Mouse (Mus musculus): ENCODE measurements around the gene Rnf19b.
A peak's percentile ranks its signal among the peaks of the same experiment; 100 is the strongest.

Gene Rnf19b

GRCm38 (mm10) chr4:129079126-129079525, 21.1 kb downstream of the Rnf19b start:
- no peak for DNase-seq

GRCm38 (mm10) chr4:129081041-129081440, 23.0 kb downstream of the Rnf19b start:
- DNase-seq = no peak

GRCm38 (mm10) chr4:129081512-129081911, 23.4 kb downstream of the Rnf19b start:
- no peak for DNase-seq

GRCm38 (mm10) chr4:129081939-129082338, 23.9 kb downstream of the Rnf19b start:
- no peak for DNase-seq

GRCm38 (mm10) chr4:129082379-129083115, 24.5 kb downstream of the Rnf19b start:
- DNase-seq = peak; percentile 69

- no peak for DNase-seq
Observed at GRCm38 (mm10) chr4:129084896-129085295, 26.8 kb downstream of the Rnf19b start.

GRCm38 (mm10) chr4:129086078-129086477, 28.0 kb downstream of the Rnf19b start:
- DNase-seq = peak; percentile 58

GRCm38 (mm10) chr4:129087850-129088249, 29.8 kb downstream of the Rnf19b start:
- no peak for DNase-seq

- no peak for DNase-seq
Observed at GRCm38 (mm10) chr4:129095276-129095675, 37.2 kb downstream of the Rnf19b start.

- no peak for DNase-seq
Observed at GRCm38 (mm10) chr4:129097006-129097405, 38.9 kb downstream of the Rnf19b start.

- DNase-seq = peak; percentile 36
Observed at GRCm38 (mm10) chr4:129102133-129102829, 44.2 kb downstream of the Rnf19b start.

- DNase-seq = peak; percentile 31
Observed at GRCm38 (mm10) chr4:129105356-129105755, 47.3 kb downstream of the Rnf19b start, which contains the start of gene Tmem54. Gene Tmem54, plus strand, starts transcription at chr4:129105548.

- DNase-seq = no peak
Observed at GRCm38 (mm10) chr4:129106073-129106472, 48.0 kb downstream of the Rnf19b start.

GRCm38 (mm10) chr4:129107348-129107899, 49.4 kb downstream of the Rnf19b start:
- DNase-seq = no peak

GRCm38 (mm10) chr4:129108624-129109023, 50.6 kb downstream of the Rnf19b start:
- no peak for DNase-seq

- DNase-seq = no peak
Observed at GRCm38 (mm10) chr4:129110804-129111203, 52.7 kb downstream of the Rnf19b start.

- DNase-seq = no peak
Observed at GRCm38 (mm10) chr4:129111350-129111749, 53.3 kb downstream of the Rnf19b start.

- peak; percentile 20 for DNase-seq
Observed at GRCm38 (mm10) chr4:129112231-129112630, 54.2 kb downstream of the Rnf19b start.

- DNase-seq = peak; percentile 82
Observed at GRCm38 (mm10) chr4:129113083-129113988, 55.3 kb downstream of the Rnf19b start.

- no peak for DNase-seq
Observed at GRCm38 (mm10) chr4:129116703-129117102, 58.6 kb downstream of the Rnf19b start.

- DNase-seq = no peak
Observed at GRCm38 (mm10) chr4:129117720-129118510, 59.8 kb downstream of the Rnf19b start.

- DNase-seq = no peak
Observed at GRCm38 (mm10) chr4:129119708-129120107, 61.6 kb downstream of the Rnf19b start.
